Mouse (Mus musculus) brown adipose tissue, adult 24 weeks (tissue): ENCODE measurements around the gene Rap1gap. TPM values are rescaled to one million over a fixed set of nuclear protein-coding genes. Genes with fewer than 3 reads are reported as not detected.

Source experiments
- H3K27ac ChIP-seq: fragments of 200-500 bp; replicated peaks from 2 replicates; pipeline ENCODE4 v1.5.1; 2012; ENCODE audit warnings: low read depth, mild to moderate bottlenecking, low read length
- H3K4me1 ChIP-seq: fragments of 200-500 bp; 2 replicates; pipeline ENCODE4 v1.6.1; 2012; ENCODE audit warnings: low read length, mixed read lengths; ENCODE audit not compliant: control insufficient read depth, insufficient read depth, insufficient read length
- H3K4me3 ChIP-seq: fragments of 200-500 bp; 2 replicates; pipeline ENCODE4 v1.5.1; 2012; ENCODE audit warnings: low read depth, mild to moderate bottlenecking, low read length, moderate library complexity; ENCODE audit not compliant: insufficient read depth
- polyA plus RNA-seq: library from polyadenylated mRNA; stranded (reverse); fragments of >200 nt; gene quantifications from 2 replicates; pipeline ENCODE4 v1.2.4, GENCODE M21; 2012; ENCODE audit not compliant: missing spikeins, insufficient read depth, insufficient read length

Rap1gap gene
- polyA plus RNA-seq, 1 experiment, result 27.7 TPM

DNA sequence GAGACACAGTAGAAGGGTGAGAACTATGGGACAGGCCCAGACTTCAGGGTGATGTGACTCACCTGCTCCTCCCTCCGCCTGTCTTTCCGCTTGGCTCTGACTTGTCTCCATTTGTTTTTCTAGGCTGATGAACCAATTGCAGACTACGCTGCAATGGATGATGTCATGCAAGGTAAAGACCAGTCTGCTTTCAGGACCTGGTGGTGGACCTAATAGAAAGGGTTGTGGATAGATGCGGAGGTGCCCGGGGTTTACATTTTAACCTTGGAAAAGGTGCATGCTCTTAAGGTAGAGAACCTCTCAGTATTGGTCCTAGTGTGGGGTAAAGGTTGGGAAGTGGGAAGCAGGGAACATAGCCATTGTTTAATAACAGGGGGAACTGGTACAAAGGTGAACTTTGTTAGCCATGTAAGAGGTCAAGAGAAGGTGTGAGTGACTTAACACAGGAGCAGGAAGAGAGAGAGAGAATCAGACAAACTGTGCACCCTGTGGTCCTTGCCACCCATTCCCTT, 11.6 kb upstream of the Rap1gap start:
- Histone ChIP-seq H3K4me3 (no peak overlapping the region), H3K27ac (no peak overlapping the region)

DNA sequence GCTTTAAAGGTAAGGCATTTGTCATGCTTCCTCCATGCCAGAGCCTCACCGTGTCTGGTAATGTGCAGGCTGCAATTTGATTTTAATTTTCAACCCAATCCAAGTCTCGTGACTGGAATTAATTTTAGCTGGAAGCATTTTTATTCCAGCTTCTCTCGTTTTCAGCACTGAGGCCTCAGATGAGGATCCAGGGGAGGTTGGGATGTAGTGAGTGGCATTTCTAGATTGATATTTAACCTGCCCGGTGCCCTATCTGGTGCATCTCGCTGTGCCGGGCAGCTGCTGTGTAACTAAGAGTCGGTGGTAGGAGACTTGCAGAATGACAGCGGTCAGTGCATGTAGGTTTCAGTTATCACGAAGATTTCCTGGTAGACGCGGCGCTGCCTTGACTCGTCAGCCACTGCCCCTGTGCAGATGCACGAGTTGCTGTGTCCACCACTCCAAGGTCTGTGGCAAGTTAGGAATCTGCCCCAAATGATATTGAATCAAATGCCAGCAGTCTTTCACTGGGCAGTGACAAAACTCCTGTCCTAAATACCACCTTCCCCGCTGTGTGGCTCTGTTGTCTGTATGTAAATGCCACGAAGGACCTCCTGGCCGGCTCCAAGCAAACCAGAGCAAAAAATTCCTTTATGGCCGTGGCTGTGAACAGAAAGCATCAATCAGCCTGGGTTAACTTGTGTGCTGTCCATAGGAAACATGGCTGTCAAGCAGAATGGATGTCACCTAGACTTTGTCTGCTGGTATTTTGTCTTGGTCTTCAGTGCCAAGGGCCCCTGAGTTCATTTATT, 9.1 kb upstream of the Rap1gap start:
- no peaks in the 10 kb centered on the region for H3K4me1 ChIP-seq
- H3K4me3 ChIP-seq, result no peak overlapping the region
- H3K27ac ChIP-seq, result no peak overlapping the region

More for the DNA sequence above, 11.6 kb upstream of the Rap1gap start:
- no peaks in the 10 kb centered on the region for H3K4me1 ChIP-seq

DNA sequence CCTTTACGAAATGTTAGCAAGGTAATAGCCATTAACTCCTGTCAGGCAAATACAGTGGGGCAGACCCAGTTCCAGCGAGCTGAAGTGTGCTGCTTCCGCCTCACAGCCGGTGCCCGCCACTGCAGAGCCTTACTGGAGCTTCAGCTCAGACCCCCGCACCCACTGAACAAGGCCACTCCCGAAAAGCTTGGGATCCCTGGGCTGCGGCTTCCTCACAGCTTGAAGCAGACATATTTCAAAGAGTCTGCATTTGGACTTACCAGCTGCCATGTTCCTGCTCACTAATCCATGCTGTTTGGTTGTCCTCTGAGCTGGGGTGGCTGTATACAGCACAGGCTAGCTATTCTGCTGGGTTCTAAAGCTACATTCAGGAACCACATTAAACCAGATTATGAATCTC, 6.9 kb upstream of the Rap1gap start:
- Histone ChIP-seq H3K4me1 (no peaks in the 10 kb centered on the region; the same call in 1 of the 2 replicates), H3K4me3 (no peak overlapping the region)

GRCm38 (mm10) chr4:137659541-137659940, 5.0 kb upstream of the Rap1gap start:
- no peaks in the 10 kb centered on the region; the same call in 1 of the 2 replicates for H3K4me1 ChIP-seq
- no peak overlapping the region for H3K4me3 ChIP-seq
- no peak overlapping the region for H3K27ac ChIP-seq

More for the DNA sequence above, 6.9 kb upstream of the Rap1gap start:
- H3K27ac ChIP-seq, result no peak overlapping the region

- no peak overlapping the region for H3K4me3 ChIP-seq
- H3K27ac ChIP-seq, result no peak overlapping the region
- H3K4me1 ChIP-seq, result no peaks in the 10 kb centered on the region; the same call in 1 of the 2 replicates
Observed at GRCm38 (mm10) chr4:137660364-137661077, 4.0 kb upstream of the Rap1gap start.

GRCm38 (mm10) chr4:137661078-137661450, 3.5 kb upstream of the Rap1gap start:
- no peak overlapping the region for H3K27ac ChIP-seq
- H3K4me3 ChIP-seq, result no peak overlapping the region
- no peaks in the 10 kb centered on the region; the same call in 1 of the 2 replicates for H3K4me1 ChIP-seq

DNA sequence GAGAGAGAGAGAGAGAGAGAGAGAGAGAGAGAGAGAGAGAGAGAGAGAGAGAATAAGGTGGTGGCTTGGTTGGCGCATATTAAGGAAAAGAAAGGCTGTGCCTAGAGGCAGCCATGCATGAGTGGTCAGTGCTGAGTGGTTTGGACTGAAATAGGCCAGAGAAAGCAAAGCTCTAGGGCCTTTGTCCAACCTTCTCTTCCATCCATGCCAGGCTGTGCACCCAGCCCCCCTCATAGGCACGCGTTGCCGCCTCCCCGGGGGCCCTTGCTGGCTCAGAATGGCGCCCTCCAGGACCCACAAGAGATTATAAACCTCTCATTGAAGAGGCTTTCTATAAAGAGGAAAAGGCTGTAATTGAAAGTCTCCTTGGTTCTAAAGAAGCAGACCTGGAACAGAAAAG, 3.0 kb upstream of the Rap1gap start:
- Histone ChIP-seq H3K27ac (no peak overlapping the region), H3K4me3 (no peak overlapping the region), H3K4me1 (no peaks in the 10 kb centered on the region; the same call in 1 of the 2 replicates)

DNA sequence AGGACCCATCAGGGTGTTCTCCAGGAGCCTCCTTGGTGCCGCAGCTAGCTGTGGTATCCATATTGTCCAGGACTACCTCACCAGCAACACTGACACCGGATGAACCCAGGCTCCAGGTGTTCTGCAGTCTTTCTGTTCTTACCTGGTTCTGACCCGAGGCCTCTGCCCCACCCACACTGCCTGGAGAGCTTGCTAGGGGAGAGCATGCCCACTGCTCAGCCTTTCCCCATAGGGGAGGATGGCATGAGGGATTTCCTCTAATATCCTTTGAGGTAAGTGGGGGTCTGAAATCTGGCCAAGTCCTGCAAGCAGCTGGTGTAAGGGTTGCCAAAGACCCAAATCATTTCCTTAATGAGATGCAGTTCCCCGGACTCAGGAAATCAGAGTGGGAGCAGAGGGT, 1.0 kb upstream of the Rap1gap start:
- H3K4me3 ChIP-seq, result no peak overlapping the region
- no peaks in the 10 kb centered on the region; the same call in 1 of the 2 replicates for H3K4me1 ChIP-seq
- H3K27ac ChIP-seq, result no peak overlapping the region

DNA sequence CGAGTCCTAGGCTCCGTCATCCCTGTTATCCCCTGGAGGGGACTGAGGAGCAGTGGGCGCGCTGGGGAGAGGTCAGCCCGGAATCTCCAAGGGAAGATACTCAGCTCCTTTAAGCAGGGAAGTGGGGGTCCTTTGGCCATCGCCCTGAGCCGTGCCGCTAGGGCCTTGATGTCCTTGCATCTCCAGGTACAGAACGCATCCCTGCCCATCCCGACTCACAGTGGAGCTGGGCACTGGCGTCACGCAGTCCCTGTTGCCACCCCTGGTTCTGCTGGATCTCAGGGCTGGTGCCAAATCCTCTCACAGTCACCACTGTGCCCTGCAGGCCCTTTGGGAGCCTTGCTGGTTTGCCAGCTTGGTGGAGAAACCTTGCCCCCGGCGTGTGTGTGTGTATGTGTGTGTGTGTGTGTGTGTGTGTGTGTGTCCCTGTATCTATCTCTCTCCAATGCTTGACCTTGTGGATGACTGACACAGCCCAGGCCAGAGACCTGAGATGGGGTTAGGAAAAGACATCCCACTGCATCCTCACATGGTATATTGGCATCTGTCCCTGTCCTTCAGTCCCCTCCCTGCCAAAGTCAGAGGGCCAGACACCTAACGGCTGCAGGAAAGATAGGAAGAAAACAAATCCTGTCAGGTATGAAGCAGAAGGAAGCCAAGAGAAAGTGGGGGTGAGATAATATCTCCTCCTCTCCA, 602 bp downstream of the Rap1gap start:
- Histone ChIP-seq H3K4me1 (no peaks in the 10 kb centered on the region; the same call in 1 of the 2 replicates), H3K27ac (no peak overlapping the region), H3K4me3 (peak overlapping the region; percentile 19; the same call in 1 of the 2 replicates)

DNA sequence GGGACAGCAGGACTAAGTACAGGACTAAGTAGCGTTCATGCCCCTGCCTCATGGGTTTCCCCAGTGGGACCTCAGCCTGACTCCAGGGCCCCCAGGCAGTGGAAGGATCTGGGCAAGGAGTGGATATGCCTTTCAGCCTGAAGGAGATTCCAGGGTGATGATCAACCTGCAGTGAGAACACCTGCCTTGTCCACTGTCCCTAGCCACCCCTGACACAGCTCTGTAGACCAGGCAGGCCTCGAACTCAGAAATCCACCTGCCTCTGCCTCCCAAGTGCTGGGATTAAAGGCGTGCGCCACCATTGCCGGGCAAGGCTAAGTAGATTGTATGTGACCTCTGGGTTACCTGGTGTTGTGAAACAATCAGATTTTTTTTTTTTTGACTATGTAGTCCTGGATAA, 1.3 kb downstream of the Rap1gap start:
- Histone ChIP-seq H3K4me1 (no peaks in the 10 kb centered on the region), H3K4me3 (no peak overlapping the region), H3K27ac (no peak overlapping the region)

- H3K4me1 ChIP-seq, result no peaks in the 10 kb centered on the region
- no peak overlapping the region for H3K4me3 ChIP-seq
- no peak overlapping the region for H3K27ac ChIP-seq
Observed at GRCm38 (mm10) chr4:137666283-137666957, 1.9 kb downstream of the Rap1gap start.

GRCm38 (mm10) chr4:137666958-137667345, 2.4 kb downstream of the Rap1gap start:
- Histone ChIP-seq H3K27ac (no peak overlapping the region), H3K4me1 (no peaks in the 10 kb centered on the region), H3K4me3 (no peak overlapping the region)

GRCm38 (mm10) chr4:137667747-137668146, 3.2 kb downstream of the Rap1gap start:
- no peak overlapping the region for H3K27ac ChIP-seq
- H3K4me1 ChIP-seq, result no peaks in the 10 kb centered on the region
- H3K4me3 ChIP-seq, result no peak overlapping the region

- Histone ChIP-seq H3K4me1 (no peaks in the 10 kb centered on the region), H3K27ac (no peak overlapping the region), H3K4me3 (no peak overlapping the region)
Observed at GRCm38 (mm10) chr4:137671711-137672500, 7.4 kb downstream of the Rap1gap start.
